Mouse (Mus musculus): ENCODE data around the gene Plekhm3. TPM values are rescaled to one million over a fixed set of nuclear protein-coding genes. Genes with fewer than 3 reads are reported as not detected.
"Not testable (repeated sequence)": the region's sequence is repeated elsewhere in the genome, so short reads cannot be mapped to it uniquely, and the experiment has no call there.

The Plekhm3 gene
- 10 to 100 TPM in 1 of 2 experiments, 1 to 10 TPM in 1; 8.3 to 10.2 TPM for total RNA-seq (2021)

GRCm38 (mm10) chr1:64956479-64956961 lies at the start of gene Plekhm3:
Gene Plekhm3, minus strand, starts transcription at chr1:64956824.
- peak; percentile 87 for DNase-seq

GRCm38 (mm10) chr1:65005575-65005974 lies 49.0 kb upstream of the Plekhm3 start:
- DNase-seq = no peak

GRCm38 (mm10) chr1:65004526-65004925 lies 47.9 kb upstream of the Plekhm3 start:
- no peak for DNase-seq

- no peak for DNase-seq
These were observed 36.6 kb upstream of the Plekhm3 start for GRCm38 (mm10) chr1:64993206-64993605.

GRCm38 (mm10) chr1:64988176-64988575 lies 31.6 kb upstream of the Plekhm3 start:
- no peak for DNase-seq

- peak; percentile 70 for DNase-seq
These were observed 29.5 kb upstream of the Plekhm3 start for GRCm38 (mm10) chr1:64986120-64986519.

GRCm38 (mm10) chr1:64983247-64983646 lies 26.6 kb upstream of the Plekhm3 start:
- no peak for DNase-seq

GRCm38 (mm10) chr1:64978321-64978799 lies 21.7 kb upstream of the Plekhm3 start:
- DNase-seq = no peak

- no peak for DNase-seq
These were observed 18.7 kb upstream of the Plekhm3 start for GRCm38 (mm10) chr1:64975346-64975745.

GRCm38 (mm10) chr1:64970685-64971084 lies 14.1 kb upstream of the Plekhm3 start:
- no peak for DNase-seq

GRCm38 (mm10) chr1:64957021-64957489 lies 431 bp upstream of the Plekhm3 start:
- no peak for DNase-seq

GRCm38 (mm10) chr1:64954786-64955185 lies 1.8 kb downstream of the Plekhm3 start:
- DNase-seq = not testable (repeated sequence)

- no peak for DNase-seq
These were observed 6.4 kb downstream of the Plekhm3 start for GRCm38 (mm10) chr1:64950271-64950670.

GRCm38 (mm10) chr1:64949377-64949776 lies 7.2 kb downstream of the Plekhm3 start:
- no peak for DNase-seq

- no peak for DNase-seq
These were observed 10.5 kb downstream of the Plekhm3 start for GRCm38 (mm10) chr1:64946106-64946505.

- DNase-seq = no peak
These were observed 11.3 kb downstream of the Plekhm3 start for GRCm38 (mm10) chr1:64945214-64945785.

GRCm38 (mm10) chr1:64944746-64945145 lies 11.9 kb downstream of the Plekhm3 start:
- DNase-seq = no peak

GRCm38 (mm10) chr1:64942006-64942755 lies 14.4 kb downstream of the Plekhm3 start:
- DNase-seq = no peak

- DNase-seq = no peak
These were observed 17.7 kb downstream of the Plekhm3 start for GRCm38 (mm10) chr1:64938907-64939306.

GRCm38 (mm10) chr1:64937692-64938091 lies 18.9 kb downstream of the Plekhm3 start:
- DNase-seq = no peak

- no peak for DNase-seq
These were observed 23.7 kb downstream of the Plekhm3 start for GRCm38 (mm10) chr1:64932921-64933320.

GRCm38 (mm10) chr1:64930124-64930523 lies 26.5 kb downstream of the Plekhm3 start:
- no peak for DNase-seq

GRCm38 (mm10) chr1:64929673-64930072 lies 27.0 kb downstream of the Plekhm3 start:
- DNase-seq = no peak

- no peak for DNase-seq
These were observed 28.1 kb downstream of the Plekhm3 start for GRCm38 (mm10) chr1:64928542-64928941.
